In the genomic region with DNA sequence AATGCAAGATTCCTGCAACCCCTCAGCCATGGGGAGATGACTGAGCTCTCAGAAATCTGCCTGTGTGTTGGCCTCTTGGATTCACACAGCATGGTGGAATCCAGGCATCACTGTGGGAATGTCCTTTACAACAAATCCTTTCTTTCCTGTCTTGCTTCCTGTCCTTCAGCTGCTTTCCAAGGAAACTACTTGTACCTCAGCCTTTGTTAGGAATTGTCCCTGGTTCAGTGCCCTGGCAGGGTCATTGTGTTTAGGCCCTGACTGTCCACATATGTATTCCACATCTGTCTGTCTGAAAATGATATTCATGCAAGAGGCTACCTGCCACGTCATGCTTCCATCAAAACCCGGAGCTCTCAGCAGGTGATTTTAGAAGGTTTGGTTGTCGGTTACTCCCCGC, we compare ENCODE assay signal across 14 mouse cellular contexts.
"Had no signal": no experiment of that assay in that cellular context is flagged by ENCODE, and none has a peak within 500 bp of the region (broad histone marks: within the 10 kb centered on the region; RNA-seq: fewer than 3 reads in every experiment).

No protein-coding gene starts in this region.

- H3K27me3 ChIP-seq: limb, embryonic 15.5 days; liver, embryonic 12.5 days; neural tube, embryonic 15.5 days had no signal

- H3K9me3 ChIP-seq: limb, embryonic 15.5 days; liver, embryonic 12.5 days; midbrain, embryonic 10.5 days; neural tube, embryonic 15.5 days had no signal

- H3K4me2 ChIP-seq: limb, embryonic 15.5 days; liver, embryonic 12.5 days; neural tube, embryonic 15.5 days had no signal

- H3K27ac ChIP-seq: limb, embryonic 15.5 days; liver, embryonic 12.5 days; midbrain, embryonic 10.5 days; neural tube, embryonic 15.5 days; stomach, postnatal 0 days had no signal

- H3K4me1 ChIP-seq: limb, embryonic 15.5 days; liver, embryonic 12.5 days had no signal

- DNase-seq: kidney, postnatal 36 days; layer of hippocampus, adult 9-11 months; layer of hippocampus, postnatal 36 days; lung, postnatal 4 days; midbrain, embryonic 14.5 days; right cerebral cortex, adult 18-20 months; right cerebral cortex, postnatal 25 days; thymus, postnatal 4 days had no signal

- H3K9ac ChIP-seq: limb, embryonic 15.5 days; liver, embryonic 12.5 days; neural tube, embryonic 15.5 days had no signal

- H3K4me3 ChIP-seq: limb, embryonic 15.5 days; liver, embryonic 12.5 days; midbrain, embryonic 10.5 days; myocyte; neural tube, embryonic 15.5 days had no signal

- ATAC-seq: liver, embryonic 12.5 days had no signal

- H3K36me3 ChIP-seq: limb, embryonic 15.5 days; liver, embryonic 12.5 days; midbrain, embryonic 10.5 days; neural tube, embryonic 15.5 days had no signal
